9 mouse cellular contexts compared by ENCODE assay signal in the genomic region with DNA sequence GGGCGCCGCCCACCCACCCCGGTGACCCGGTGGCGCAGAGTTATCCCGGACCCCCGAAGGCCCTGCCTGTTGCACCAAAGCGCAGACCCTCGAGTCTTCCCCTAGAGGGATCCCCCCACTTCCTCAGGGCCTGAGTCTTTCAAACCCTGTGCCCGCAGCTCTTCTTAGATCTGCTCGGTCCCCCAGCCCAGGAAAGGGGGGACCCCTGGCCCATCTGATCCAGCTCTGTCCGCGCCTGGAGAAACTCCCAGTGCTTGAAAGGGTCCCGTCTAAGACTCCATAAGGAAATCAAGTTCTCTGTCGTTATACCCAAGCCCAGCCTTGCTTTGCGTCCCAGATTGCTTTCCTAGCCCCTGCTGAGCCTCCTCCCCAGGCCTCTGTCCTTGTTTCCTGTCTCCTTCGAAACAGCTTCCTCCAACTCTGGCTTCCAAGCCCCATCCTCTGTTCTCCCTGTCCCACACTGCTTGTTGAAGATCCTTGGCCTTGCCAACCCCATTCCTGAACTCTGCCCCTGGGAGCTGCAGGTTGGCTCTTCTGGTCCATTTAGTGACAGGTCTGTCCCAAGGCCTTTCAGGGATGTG. TPM values are rescaled to one million over a fixed set of nuclear protein-coding genes. Genes with fewer than 3 reads are reported as not detected.
A peak's percentile ranks its signal among the peaks of the same experiment; 100 is the strongest.
DNase-seq lines count a peak whose midpoint lies in the region; ATAC-seq and TF ChIP-seq lines count a peak whose summit lies in the region.
"Had no signal": no experiment of that assay in that cellular context is flagged by ENCODE, and none has a peak within 500 bp of the region (broad histone marks: within the 10 kb centered on the region; RNA-seq: fewer than 3 reads in every experiment).

No protein-coding gene starts in this region.

- peak overlapping the region; percentile 98 for H3K4me3 ChIP-seq in C2C12 (ENCODE audit: insufficient read depth, poor library complexity, severe bottlenecking)
- H3K4me3 ChIP-seq in forebrain, embryonic 15.5 days: peak overlapping the region; percentile 78
- H3K4me3 ChIP-seq in kidney, embryonic 15.5 days (replicated peaks): peak overlapping the region; percentile 80

- peaks cover 6% of the 10 kb centered on the region for H3K79me3 ChIP-seq in C2C12 (ENCODE audit: low read depth)

- peak overlapping the region; percentile 66 for H3ac ChIP-seq in C2C12 (ENCODE audit: control insufficient read depth, insufficient read length, low read depth)

- under 1% methylated on average over 16 of the region's 17 CpGs for WGBS in forebrain, embryonic 15.5 days
- 1% methylated on average over 17 of the region's 17 CpGs for WGBS in kidney, embryonic 15.5 days

- TF ChIP-seq CTCF in C2C12 (IDR thresholded peaks at IDR 0.05; ENCODE audit: control insufficient read depth, insufficient read depth, insufficient read length): no peak

- H3K9ac ChIP-seq in forebrain, embryonic 15.5 days (replicated peaks): peak overlapping the region; percentile 75
- H3K9ac ChIP-seq in kidney, embryonic 15.5 days: peak overlapping the region; percentile 76

- H3K27ac ChIP-seq in forebrain, embryonic 15.5 days (replicated peaks): peak overlapping the region; percentile 98
- peak overlapping the region; percentile 100 for H3K27ac ChIP-seq in kidney, embryonic 15.5 days

- H3K4me2 ChIP-seq in forebrain, embryonic 15.5 days (replicated peaks): peak overlapping the region; percentile 52
- peak overlapping the region; percentile 84 for H3K4me2 ChIP-seq in kidney, embryonic 15.5 days

- H3K79me2 ChIP-seq in C2C12 (ENCODE audit: control insufficient read depth, insufficient read depth): peaks cover 26% of the 10 kb centered on the region

- intact Hi-C loops in gastrocnemius, postnatal 14 days (cut with DNase I; ENCODE audit: low total_unique reads): no loop called here

- ATAC-seq in cerebellum, adult (ENCODE audit: insufficient number of reproducible peaks, low FRiP score, low TSS enrichment): peak; percentile 5; the same call in 1 of the 2 replicates
- peak; percentile 1; the same call in 1 of the 2 replicates for ATAC-seq in forebrain, embryonic 15.5 days (replicated peaks)
- ATAC-seq in kidney, embryonic 15.5 days (replicated peaks; ENCODE audit: low FRiP score): no peak

- H3K9me3 ChIP-seq in forebrain, embryonic 15.5 days: no peaks in the 10 kb centered on the region
- H3K9me3 ChIP-seq in kidney, embryonic 15.5 days (replicated peaks): no peaks in the 10 kb centered on the region

- no peak for DNase-seq in cerebellum, postnatal 4 days (ENCODE audit: low spot score in 2 of 2)
- DNase-seq in naive thymus-derived CD4-positive, alpha-beta T cell, adult 2 months (ENCODE audit: low read depth): peak; percentile 45
- no peak for DNase-seq in gastrocnemius, postnatal 14 days
- no peak for DNase-seq in ovary, adult 18-20 months (ENCODE audit: low spot score)

- H3K27me3 ChIP-seq in C2C12 (ENCODE audit: control insufficient read depth, insufficient read depth, insufficient read length): no peaks in the 10 kb centered on the region
- no peaks in the 10 kb centered on the region for H3K27me3 ChIP-seq in forebrain, embryonic 15.5 days
- H3K27me3 ChIP-seq in kidney, embryonic 15.5 days: no peaks in the 10 kb centered on the region

- peaks cover 34% of the 10 kb centered on the region for H3K4me1 ChIP-seq in forebrain, embryonic 15.5 days
- H3K4me1 ChIP-seq in kidney, embryonic 15.5 days: peaks cover 38% of the 10 kb centered on the region

- peaks cover 28% of the 10 kb centered on the region for H3K36me3 ChIP-seq in C2C12 (ENCODE audit: control insufficient read depth, insufficient read depth)
- peaks cover 16% of the 10 kb centered on the region for H3K36me3 ChIP-seq in forebrain, embryonic 15.5 days
- peaks cover 32% of the 10 kb centered on the region for H3K36me3 ChIP-seq in kidney, embryonic 15.5 days

TF ChIP-seq in C2C12, 6 proteins besides CTCF, POLR2A, EP300 and RAD21:
- TF ChIP-seq USF1 (IDR thresholded peaks at IDR 0.05; ENCODE audit: low read depth) (no peak), CEBPB (IDR thresholded peaks at IDR 0.05; ENCODE audit: low read depth) (no peak), FOSL1 (IDR thresholded peaks at IDR 0.05; ENCODE audit: insufficient read depth, low read length, poor library complexity, severe bottlenecking) (no peak)

RNA-seq across cellular contexts. Expression of gene Gga1, which starts 0.9 kb away (rescaled TPM):
- 71.2 TPM for polyA plus RNA-seq in C2C12 (2012; fragmentation: generic; extraction: Trizol)
- polyA plus RNA-seq in forebrain, embryonic 15.5 days (2015; fragmentation: Nextera tagmentation; extraction: Ambion mirVana): 60.3 and 62.0 TPM in 2 replicates
- polyA plus RNA-seq in kidney, embryonic 15.5 days (2015; fragmentation: Nextera tagmentation; extraction: Ambion mirVana): 49.5 and 55.5 TPM in 2 replicates
- 10 to 100 TPM; 28.0 to 28.2 TPM for total RNA-seq in gastrocnemius, postnatal 14 days (2021)

RNA-seq across cellular contexts. Expression of gene Gm49510, which starts 21.6 kb away (rescaled TPM):
- polyA plus RNA-seq in C2C12 (2012; fragmentation: generic; extraction: Trizol): 0.07 TPM
- polyA plus RNA-seq in forebrain, embryonic 15.5 days (2015; fragmentation: Nextera tagmentation; extraction: Ambion mirVana): not detected in 2 replicates
- polyA plus RNA-seq in kidney, embryonic 15.5 days (2015; fragmentation: Nextera tagmentation; extraction: Ambion mirVana): 0.14 and 0.60 TPM in 2 replicates
- total RNA-seq in gastrocnemius, postnatal 14 days (2021): not detected
- total RNA-seq: gastrocnemius, postnatal 4 days had no signal

RNA-seq across cellular contexts. Expression of gene Sh3bp1, which starts 21.7 kb away (rescaled TPM):
- polyA plus RNA-seq in C2C12 (2012; fragmentation: generic; extraction: Trizol): 23.4 TPM
- polyA plus RNA-seq in forebrain, embryonic 15.5 days (2015; fragmentation: Nextera tagmentation; extraction: Ambion mirVana): 3.6 and 5.9 TPM in 2 replicates
- polyA plus RNA-seq in kidney, embryonic 15.5 days (2015; fragmentation: Nextera tagmentation; extraction: Ambion mirVana): 34.4 and 41.6 TPM in 2 replicates
- total RNA-seq in gastrocnemius, postnatal 14 days (2021): 1 to 10 TPM; 3.3 to 3.6 TPM

RNA-seq across cellular contexts. Expression of gene Lgals2, which starts 22.6 kb away (rescaled TPM):
- 1.3 TPM for polyA plus RNA-seq in C2C12 (2012; fragmentation: generic; extraction: Trizol)
- not detected in 2 replicates for polyA plus RNA-seq in forebrain, embryonic 15.5 days (2015; fragmentation: Nextera tagmentation; extraction: Ambion mirVana)
- polyA plus RNA-seq in kidney, embryonic 15.5 days (2015; fragmentation: Nextera tagmentation; extraction: Ambion mirVana): 0.60 and 1.8 TPM in 2 replicates
- not detected for total RNA-seq in gastrocnemius, postnatal 14 days (2021)
- total RNA-seq: gastrocnemius, postnatal 4 days had no signal

RNA-seq across cellular contexts. Expression of gene Cdc42ep1, which starts 35.5 kb away (rescaled TPM):
- 55.2 TPM for polyA plus RNA-seq in C2C12 (2012; fragmentation: generic; extraction: Trizol)
- 7.6 and 9.0 TPM in 2 replicates for polyA plus RNA-seq in forebrain, embryonic 15.5 days (2015; fragmentation: Nextera tagmentation; extraction: Ambion mirVana)
- polyA plus RNA-seq in kidney, embryonic 15.5 days (2015; fragmentation: Nextera tagmentation; extraction: Ambion mirVana): 46.2 and 51.1 TPM in 2 replicates
- 10 to 100 TPM; 22.7 to 23.6 TPM for total RNA-seq in gastrocnemius, postnatal 14 days (2021)
